Mouse (Mus musculus) common myeloid progenitor, adult 5-6 weeks (primary cell): ENCODE results near the gene Ccdc187. TPM values are rescaled to one million over a fixed set of nuclear protein-coding genes. Genes with fewer than 3 reads are reported as not detected.

ENCODE experiments used
- ATAC-seq: replicated peaks from 2 replicates; pipeline ENCODE4 v1.8.0; 2016; ENCODE audit warnings: low read depth, mild to moderate bottlenecking, moderate TSS enrichment, inconsistent platforms; ENCODE audit not compliant: poor library complexity, severe bottlenecking
- total RNA-seq: library from RNA; stranded (forward); fragments of 200-1000, 187-1606 nt; gene quantifications from 2 replicates; pipeline ENCODE4 v1.2.3, GENCODE M21; 2017

Ccdc187 gene
- total RNA-seq, 1 experiment from 2014 or later: not detected

DNA sequence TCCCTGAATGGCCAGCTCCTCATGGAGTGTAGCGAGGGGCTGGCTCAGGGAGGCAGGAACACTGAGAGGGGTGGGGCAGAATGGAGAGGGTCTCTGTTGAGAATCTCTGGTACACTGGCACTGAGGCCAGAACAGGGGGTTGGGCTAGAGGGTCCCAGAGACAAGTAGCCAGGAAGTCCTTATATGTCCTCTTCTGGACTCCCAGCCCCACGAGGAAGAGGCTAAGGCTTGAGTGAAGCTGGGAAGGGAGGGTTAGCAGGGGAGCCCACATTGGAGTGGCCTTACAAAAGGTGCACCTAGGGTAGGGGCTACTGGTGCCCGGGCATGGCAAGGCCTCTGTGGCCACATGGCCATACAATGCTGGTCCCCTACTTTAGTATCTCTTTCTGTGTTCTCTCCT is 23.0 kb upstream of the Ccdc187 start:
- no peak for ATAC-seq

GRCm38 (mm10) chr2:26316576-26317246 is 22.4 kb upstream of the Ccdc187 start:
- no peak for ATAC-seq

DNA sequence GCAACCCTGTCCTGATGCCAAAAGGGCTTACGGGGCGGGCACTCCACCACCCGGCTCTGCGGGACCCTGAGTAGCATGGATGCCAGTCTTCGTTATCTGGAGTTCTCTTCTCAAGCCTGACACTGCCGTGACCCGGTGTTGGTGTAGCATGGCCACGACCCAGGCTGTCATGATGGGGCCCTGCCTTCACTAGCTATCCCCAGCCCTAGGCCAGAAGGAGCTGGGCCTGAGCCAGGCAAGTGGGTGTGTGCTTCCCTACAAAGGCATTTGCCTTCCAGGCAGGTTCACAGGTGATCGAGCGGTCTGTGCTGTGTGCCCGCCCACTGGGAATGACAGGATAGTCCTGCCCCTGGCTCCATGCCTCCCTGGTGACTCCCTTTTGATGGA is 21.6 kb upstream of the Ccdc187 start:
- peak; percentile 16; the same call in 1 of the 2 replicates for ATAC-seq

- ATAC-seq: peak; percentile 46
Measured at GRCm38 (mm10) chr2:26315072-26315924, 20.9 kb upstream of the Ccdc187 start, which contains the start of gene Gpsm1. TSS of gene Gpsm1 (plus strand) at chr2:26315515.

DNA sequence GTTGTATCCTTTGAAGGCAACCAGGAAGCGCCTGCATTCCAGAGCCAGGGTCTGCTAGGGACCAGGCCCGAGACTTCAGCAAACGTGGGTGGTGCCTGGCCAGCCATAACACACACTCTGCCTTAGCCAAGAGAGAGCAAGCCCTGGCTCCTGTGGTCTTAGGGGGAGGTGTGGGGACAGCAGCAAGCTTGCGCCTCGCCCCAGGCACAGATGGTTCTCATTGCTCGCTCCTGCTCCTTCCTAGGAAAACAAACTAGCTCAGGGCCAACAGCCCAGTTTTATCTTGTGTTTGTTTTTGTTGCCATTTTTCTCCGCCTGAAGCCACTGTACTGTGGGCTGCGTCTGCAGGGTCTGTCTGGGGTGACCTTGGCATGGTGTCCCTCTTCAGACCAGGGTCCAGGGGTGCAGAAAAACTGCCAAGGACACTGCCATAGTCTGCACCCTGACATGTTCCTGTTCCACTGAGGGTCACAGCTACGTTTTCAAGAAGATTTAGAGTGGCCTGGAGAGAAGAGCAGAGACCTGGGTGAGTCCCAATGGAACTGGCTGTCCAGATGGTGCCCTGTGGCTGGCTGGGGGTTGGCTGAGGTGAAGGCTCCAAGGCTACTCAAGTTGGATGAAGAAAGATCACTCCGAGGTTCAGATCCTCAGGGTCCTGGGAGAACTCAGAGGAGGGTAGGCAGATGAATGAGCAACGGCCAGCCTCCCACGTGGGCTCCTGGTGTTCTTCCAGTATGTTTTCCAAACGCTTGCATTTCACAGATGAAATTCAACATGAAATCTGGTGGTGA is 20.1 kb upstream of the Ccdc187 start:
- ATAC-seq: no peak

DNA sequence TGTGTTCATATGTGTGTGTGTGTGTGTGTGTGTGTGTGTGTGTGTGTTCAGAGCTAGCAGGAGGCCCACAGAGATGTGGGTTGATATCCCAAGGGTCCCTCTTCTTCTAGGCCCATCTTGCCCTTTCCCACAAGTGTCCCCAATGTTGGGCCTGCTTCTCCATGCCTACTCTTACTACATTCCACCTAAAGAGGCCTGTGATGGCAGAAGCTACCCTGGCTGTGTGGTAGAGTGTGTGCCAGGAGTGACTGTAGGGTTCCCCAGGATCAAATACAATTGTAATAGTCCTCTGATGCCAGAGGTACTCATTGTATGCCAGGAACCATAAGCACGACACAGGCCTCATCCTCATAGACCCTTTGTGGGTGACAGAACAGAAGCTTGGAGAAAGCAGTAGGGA is 19.0 kb upstream of the Ccdc187 start:
- no peak for ATAC-seq

DNA sequence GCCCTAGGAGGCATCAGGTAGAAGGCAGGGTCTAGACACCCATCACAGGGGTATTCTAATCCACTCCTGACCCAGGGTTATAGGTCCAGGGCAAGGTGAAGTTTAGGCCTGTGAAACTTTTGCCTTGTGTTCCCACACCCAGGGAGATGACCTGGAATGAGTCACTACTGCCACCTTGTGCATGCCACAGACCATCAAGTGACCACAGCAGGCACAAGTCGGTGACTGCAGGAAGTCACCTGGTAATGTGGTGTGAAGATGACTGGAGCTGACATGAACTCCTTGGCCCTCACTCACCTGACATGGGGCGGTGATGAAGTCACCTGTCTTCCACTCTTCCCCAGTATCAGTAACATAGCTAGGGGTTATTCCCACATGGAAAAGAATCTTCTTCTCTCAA is 18.5 kb upstream of the Ccdc187 start:
- ATAC-seq: no peak

DNA sequence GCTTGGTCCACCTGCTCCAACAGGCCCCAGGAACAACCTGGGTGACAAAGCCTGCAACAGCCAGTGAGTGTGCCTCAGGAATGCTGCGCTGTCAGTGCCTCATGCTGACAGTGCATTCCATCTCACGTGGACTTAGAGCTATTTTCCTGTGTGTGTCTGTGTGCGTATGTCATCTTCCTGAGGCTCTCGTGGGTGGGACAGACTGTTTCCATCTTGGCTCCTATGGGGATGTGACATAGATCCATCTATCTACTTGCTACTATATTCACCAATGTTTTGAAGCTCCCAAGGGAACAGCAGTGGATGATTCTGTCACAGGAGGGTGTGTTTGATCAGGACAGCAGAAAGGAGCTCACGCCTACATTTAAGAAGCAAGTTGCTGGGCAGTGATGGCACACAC is 17.6 kb upstream of the Ccdc187 start:
- no peak for ATAC-seq

DNA sequence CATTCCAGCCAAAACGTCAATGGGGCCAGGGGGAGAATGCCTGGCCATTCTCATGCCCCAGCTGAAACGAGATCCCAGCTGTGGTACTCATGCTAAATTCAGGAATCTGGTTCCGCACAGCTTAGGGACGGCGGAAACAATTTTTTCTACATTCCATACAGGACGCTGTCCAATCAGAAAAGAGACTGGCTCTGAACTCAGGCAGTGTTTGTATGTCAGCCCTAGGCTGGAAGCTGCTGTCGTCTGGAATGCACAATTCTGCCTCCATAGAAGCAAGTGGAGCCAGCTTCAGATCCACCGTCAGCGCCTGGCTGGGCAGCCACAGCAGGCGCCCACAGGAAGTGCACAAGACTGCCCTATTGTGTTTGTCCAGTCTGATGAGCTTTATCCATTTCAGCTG is 15.4 kb upstream of the Ccdc187 start:
- ATAC-seq: no peak

GRCm38 (mm10) chr2:26306702-26307101 is 12.3 kb upstream of the Ccdc187 start:
- no peak for ATAC-seq

- no peak for ATAC-seq
Measured at GRCm38 (mm10) chr2:26305555-26305954, 11.2 kb upstream of the Ccdc187 start.

- ATAC-seq: no peak
Measured at GRCm38 (mm10) chr2:26304711-26305110, 10.4 kb upstream of the Ccdc187 start.

DNA sequence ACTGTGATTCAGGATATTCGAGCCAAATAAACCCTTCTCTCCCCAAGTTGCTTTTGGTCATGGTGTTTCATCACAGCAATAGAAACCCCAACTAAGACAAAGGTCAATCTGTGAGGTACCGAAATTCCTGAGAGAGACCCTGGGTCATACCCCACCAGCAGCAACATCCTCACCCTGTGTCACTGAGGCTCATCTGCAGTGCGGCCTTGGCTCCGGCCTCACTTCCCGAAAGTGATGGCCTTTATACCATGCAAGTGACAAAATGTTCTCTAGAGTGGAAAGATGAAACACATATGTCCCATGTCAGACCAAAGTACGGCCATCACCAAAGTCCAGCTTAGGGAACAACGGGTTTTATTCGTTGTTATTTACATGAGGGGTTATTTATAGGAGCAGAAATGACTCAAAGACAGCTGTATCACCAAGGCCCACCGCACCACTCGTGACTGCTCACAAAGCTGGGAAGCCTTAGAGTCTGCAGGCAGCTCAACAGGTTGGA is 7.7 kb upstream of the Ccdc187 start:
- ATAC-seq: no peak

DNA sequence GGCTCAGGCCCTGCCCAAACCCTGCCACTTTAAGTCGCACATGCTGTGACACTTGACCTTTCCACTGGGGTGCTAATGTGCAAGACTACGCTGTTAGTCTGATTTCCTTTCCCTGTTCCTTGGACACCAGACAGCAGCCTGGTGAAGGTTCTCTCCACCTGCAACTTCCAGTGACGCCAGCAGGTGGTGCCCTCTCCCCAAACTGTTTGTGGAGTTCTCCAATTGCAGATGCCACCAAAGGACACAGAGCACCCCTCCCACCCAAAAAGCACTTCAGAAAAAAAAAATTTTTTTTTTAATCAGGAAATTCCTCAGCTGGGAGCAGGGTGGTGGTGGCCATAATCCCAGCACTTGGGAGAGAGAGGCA is 6.4 kb upstream of the Ccdc187 start:
- ATAC-seq: peak; percentile 51

- no peak for ATAC-seq
Measured at GRCm38 (mm10) chr2:26300161-26300807, 5.9 kb upstream of the Ccdc187 start.

- ATAC-seq: no peak
Measured at GRCm38 (mm10) chr2:26299336-26299735, 5.0 kb upstream of the Ccdc187 start.

GRCm38 (mm10) chr2:26298856-26299230 is 4.5 kb upstream of the Ccdc187 start:
- ATAC-seq: no peak

DNA sequence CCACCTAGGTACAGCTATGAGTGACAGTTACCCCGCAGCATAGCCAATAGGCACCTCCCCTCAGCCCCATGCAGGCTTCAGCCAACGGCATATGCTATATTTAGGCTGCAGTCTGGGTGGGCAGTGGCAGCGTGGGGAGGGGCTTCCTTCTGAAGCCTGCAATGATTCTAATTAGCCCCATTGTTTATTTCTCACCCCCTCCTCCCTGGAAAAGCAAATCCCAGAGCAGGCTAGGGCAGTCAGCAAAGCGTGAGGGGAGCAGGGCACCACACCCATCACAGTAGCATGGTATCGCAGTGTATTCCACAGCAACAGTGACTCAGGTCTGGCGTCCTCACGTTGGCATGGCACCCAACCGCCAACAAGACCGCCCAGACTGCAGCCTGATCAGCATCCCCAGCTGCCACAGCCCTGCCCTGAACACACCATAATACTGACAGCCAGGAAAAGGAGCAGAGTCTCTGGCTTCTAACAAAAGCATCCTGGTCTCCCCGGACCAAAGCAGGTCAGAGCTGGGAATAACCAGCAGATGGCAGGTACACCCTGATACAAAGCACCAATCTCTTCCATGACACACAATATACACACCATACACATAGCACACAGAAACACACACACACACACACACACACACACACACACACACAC is 4.0 kb upstream of the Ccdc187 start:
- peak; percentile 95 for ATAC-seq

GRCm38 (mm10) chr2:26296606-26297195 is 2.3 kb upstream of the Ccdc187 start:
- 0 out of 2 replicates have a peak, but pooled peaks have one; percentile 4 for ATAC-seq
